Mouse (Mus musculus): ENCODE results near the gene Gucy2c.
A peak's percentile ranks its signal among the peaks of the same experiment; 100 is the strongest.

Gene Gucy2c

DNA sequence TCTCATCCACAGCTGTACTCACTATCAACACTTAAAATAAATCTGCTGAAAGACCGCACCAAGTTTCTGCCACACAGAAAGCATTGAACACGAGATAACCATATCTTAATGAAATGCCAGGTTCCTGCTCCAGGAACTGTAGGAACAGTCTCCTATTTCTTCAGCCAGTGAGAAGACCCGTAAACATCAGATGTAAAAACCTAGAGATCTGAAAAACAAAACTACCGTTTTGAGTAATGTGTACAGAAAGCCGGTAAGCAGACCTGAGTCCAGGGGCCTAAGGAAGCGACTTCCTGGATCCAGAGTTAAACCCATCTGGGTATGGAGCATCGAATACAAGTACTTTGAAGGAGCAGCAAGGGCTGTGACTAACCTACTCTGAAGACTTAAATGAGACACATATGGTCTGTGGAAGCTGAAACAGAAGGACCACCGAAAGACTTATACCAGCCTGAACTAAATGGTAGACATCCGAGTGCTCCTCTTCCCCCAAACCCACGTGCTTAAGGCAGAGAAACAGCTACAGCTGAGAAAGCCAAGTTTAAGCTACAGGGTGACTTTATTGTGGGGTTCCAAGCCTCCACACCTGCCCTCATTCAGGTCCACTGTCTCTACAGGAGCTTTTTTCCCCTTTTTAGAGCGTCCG is 21.7 kb upstream of the Gucy2c start:
- no peak for DNase-seq

- DNase-seq, result peak; percentile 36
These were observed 19.7 kb upstream of the Gucy2c start for GRCm38 (mm10) chr6:136801274-136801673.

DNA sequence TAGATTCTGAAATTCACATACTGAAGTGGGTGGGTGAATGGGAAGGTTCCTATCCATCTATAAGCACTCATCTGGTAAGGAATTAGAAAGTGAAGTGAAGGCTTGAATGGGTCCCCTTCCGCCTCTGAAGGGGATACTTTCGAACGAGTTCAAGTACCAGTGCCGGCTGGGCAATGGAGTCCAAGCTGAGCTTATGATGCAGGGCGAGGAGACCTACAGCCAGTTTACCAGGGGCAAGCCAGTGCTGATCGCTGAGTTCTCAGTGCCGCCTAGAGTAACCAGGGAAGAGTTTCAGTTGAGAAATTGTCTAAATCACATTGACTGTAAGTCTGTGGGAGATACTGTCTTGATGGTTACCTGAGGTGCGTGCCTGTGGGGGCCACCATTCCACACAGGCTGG is 19.1 kb upstream of the Gucy2c start:
- DNase-seq, result peak; percentile 68

GRCm38 (mm10) chr6:136797874-136798693 is 16.5 kb upstream of the Gucy2c start:
- peak; percentile 48 for DNase-seq

- peak; percentile 80 for DNase-seq
These were observed 14.3 kb upstream of the Gucy2c start for GRCm38 (mm10) chr6:136795850-136796249.

DNA sequence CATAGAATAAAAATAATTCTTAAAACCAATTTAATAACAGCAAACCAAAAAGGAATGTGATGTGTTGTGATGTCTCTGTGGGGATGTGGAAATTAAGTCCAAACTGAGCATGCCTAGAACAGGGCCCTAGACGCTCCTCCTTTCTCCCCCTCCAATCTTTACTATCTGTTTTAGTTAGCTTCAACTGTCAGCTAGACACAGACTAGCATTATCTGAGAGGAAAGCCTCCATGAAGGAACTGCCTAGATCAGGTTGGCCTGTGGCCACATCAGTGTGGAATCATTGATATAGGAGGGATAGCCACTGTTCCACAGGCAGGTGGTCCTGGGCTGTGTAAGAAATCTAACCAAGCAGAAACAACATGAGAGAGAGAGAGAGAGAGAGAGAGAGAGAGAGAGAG is 13.5 kb upstream of the Gucy2c start:
- peak; percentile 54 for DNase-seq

DNA sequence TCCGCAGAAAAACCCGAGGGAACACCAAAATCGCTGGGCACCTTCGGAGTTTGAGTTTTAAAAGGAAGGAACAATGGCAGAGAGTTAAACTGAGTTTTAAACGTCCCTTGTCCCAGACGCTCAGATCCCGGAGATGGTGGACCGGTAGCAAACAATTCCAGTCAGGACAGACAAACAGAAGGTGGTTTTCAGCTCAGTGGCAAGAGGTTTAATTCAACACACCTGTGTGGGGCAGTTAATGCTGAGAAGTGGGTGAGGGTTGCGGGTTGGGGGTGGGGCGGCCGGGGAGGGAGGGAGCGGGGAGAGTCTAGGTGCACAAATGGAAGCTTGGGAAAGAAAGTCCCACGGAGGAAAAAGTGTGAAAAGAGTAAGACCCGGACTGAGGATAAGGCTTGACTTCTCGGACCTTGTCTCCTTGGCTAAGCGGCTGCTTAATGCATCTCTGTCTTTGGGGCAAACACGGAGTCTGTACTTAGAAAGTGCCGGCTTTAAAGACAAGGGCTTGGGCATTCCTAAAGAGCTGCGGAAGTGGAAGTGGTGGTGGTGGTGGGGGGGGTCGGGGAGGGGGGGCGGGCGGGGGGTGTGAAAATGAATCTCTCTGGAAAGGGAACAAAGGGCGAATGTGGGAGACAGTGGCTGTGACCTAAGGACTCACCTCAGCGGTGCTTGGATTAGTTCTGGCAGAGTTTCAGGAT is 12.4 kb upstream of the Gucy2c start:
- peak; percentile 80 for DNase-seq

GRCm38 (mm10) chr6:136792884-136793758 is 11.6 kb upstream of the Gucy2c start:
- peak; percentile 71 for DNase-seq

DNA sequence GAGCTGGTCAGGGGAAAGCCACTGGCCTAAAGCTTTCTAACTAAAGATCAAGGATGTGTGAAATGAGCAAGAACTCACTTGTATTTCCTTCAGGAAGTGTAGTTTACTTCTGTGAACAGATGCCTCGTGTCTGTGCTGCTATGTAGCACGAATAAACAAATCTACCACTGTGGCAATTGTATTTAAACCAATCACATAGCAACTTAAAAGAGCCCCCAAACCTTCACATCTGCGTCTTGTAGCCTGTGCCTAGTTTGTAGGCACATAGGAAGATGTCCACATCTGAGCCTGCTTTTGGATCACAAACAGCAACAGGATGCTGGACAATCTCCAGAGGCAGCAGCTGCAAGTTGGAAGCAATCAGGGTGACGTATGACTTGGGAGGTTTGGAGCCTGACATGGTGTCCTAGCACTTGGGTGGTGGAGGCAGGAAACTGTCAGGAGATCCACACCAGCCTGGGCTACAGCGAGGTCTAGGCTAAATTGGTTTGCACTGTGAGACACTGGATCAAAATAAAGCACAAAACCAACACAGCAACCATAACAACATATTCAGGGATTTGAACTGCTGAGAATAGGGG is 7.9 kb upstream of the Gucy2c start:
- peak; percentile 98 for DNase-seq

DNA sequence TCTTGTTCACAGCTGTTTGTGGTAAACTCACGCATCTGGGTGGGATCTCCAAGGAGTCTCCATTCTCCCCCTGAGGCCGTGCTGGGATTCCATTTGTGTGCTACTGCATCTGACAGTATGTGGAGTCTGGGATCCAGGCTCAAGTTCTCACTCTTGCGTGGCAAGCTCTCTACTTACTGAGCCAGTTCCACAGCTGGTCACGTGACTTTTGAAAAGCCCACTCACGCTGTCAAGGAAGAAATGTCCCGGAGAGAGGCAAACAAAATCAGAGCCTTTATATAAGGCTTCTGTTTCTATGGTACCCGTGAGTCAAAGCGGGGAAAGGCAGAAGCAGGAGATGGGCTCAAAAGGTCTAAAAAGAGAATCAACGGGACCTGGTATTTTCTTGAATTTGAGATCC is 1.2 kb upstream of the Gucy2c start:
- peak; percentile 55 for DNase-seq

- peak; percentile 54 for DNase-seq
These were observed 581 bp upstream of the Gucy2c start for GRCm38 (mm10) chr6:136782146-136782545.

GRCm38 (mm10) chr6:136776392-136776791 is 5.2 kb downstream of the Gucy2c start:
- no peak for DNase-seq

DNA sequence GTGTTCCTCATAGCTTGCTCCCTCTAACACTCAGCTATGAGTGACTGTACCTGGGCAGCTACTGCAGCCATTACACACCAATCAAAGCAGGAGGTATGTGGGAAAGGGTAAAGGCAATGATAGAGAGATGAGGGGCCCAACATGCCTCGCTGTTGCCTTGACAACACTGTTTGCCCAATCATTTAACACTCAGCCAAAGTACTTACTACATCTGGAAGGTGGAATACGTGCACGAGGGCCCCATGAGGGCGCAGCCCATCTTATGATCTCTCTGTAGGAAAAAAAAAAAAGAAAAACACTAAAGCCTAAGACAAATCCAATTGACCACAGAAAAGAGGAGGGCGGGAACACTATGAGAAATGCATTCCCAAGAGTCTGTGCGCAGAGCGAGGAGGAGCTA is 11.7 kb downstream of the Gucy2c start:
- no peak for DNase-seq

DNA sequence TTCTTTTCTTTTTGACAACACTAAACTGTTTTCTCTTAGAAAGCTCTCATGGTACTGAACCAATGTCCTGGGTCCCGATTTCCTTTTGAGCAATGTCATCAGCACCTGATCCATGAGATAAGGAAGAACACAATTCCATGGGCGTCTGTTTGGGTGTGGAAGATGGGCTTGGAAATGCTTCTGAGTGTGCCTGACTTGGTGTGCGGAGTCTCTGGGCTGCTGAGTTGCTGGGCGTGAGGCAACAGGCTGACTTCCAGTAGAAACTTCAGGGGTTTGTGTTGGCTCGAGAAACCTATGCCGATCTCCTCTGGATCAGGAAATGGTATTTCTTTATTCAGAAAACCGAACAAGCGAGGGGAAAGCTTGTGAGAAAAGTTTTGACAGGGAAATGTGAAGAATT is 12.4 kb downstream of the Gucy2c start:
- DNase-seq, result no peak

- no peak for DNase-seq
These were observed 17.7 kb downstream of the Gucy2c start for GRCm38 (mm10) chr6:136763912-136764311.

DNA sequence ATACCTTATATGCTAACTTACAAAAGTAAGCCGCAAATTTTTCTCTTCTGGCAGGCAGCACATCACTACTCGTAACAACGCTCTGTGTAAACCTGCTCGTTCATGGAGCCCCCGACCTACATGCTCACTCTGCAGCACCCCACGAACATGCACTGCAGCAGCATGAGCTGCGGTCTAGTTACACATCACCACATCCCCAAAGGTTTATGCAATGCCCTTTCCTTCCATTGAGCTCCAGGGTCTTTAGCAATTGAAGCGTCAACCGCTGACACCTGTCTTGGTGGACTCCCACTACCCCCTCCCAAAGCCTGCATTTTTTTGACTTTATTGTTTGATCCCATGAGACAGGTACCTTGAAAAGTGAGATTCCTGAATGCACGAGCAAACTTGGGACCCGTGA is 31.0 kb downstream of the Gucy2c start:
- DNase-seq, result no peak

DNA sequence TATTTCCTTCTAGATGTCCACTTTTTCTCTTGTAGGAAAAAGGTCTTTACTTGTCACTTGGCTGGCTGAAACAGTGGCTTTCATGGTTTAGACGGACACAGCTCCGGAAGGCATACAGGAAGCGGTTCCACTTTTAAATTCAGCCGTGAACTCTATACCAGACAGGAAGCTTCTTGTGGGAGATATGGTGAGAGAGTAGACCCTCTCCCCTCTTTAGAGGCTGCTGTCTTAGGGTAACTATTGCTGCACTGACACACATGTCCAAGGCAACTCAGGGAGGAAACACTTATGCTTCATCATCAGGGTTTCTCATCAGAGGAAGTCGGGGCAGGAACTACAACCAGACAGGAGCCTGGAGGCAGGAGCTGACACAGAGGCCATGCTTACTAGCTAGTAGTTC is 36.0 kb downstream of the Gucy2c start:
- DNase-seq, result peak; percentile 39

DNA sequence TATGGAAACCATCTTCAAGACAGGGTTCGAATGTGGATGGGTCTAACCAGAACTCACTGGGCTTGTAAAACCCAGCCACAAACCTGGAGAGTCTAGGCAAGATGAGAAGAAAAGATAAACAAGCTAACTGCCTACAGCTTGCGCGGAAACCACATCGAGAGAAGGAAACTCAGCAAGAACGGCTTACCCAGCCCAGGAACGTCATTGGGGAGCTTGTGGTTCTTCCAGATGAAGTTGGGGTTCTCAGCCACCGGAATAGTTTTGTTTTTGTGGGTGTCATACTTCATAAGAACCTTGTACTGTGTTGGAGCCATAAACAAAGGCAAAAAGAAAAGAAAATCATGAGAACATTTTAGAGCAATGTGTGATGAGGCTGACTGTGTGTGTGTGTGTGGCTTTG is 37.8 kb downstream of the Gucy2c start:
- DNase-seq, result no peak

DNA sequence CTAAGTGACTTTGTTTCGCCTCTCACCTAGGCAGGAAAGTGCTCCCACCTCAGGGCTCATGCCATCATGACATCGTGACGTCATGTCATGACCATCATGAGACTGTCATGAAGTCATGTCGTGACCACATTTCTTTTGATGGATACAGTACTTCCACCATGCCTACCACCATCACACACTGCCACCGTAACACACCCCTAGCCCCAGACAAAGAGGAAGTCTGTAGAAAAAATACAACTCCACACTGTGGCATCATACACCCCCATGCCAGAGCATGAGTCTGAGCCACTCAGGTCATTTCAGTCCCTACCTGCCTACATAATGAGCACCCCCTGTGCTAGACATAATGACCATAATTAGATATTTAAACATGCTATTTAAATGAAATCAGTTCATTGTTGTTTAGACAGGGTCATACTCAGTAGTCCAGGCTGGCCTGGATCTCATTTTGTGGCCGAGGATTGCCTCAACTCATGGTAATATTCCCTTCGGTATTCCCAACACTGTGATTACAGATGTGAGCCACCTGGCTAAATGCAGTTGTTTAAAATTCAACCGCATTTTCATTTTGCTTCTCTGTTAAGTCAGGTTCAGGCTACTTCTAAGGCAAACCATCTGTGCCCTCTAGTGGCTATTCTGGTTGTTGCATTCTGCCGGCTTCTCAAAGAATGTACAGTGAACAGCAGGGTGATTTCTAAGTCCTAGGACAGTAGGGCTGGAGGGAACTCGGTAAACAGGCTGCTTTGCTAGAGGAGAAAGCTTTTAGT is 39.0 kb downstream of the Gucy2c start:
- peak; percentile 92 for DNase-seq

GRCm38 (mm10) chr6:136741281-136741680 is 40.3 kb downstream of the Gucy2c start:
- no peak for DNase-seq

DNA sequence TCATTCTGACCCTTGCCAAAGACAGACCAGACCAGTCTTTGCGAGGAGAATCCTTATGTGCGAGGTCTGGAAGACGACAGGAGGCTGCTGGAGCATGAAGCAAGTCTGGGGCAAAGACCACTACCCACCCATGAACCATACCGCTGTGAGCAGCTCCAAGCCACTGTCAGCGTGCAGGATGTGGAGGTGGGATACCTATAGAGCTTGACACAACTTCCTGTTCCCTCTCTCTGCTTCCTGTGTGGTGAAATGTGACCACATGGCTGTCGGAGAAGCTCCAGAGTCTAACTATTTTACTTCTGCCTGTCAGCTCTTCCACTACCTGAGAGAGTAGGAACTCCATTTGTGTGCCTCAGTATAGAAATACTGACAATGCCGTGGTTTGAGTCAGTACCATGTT is 45.8 kb downstream of the Gucy2c start:
- peak; percentile 63 for DNase-seq

DNA sequence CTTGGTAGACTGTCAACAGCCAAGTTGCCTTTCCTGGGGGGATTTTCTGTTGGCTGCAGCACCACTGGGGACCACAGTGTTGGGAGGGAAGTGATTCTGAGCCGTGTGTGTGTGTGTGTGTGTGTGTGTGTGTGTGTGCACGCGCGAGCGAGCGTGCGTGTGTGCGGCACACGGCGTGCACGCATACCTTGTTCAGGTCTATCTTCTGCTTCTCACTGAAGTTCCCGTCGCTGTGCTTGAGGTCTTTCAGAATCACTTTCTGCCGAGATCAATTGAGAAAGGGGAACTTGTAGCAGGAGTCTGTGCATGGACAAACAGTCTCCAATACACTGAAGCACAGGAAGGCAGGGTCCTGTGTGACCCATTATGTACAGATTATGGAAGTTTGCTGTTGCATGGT is 53.4 kb downstream of the Gucy2c start:
- no peak for DNase-seq

All from heart, adult 11 months (tissue).